Mouse (Mus musculus) kidney, adult 2 months (tissue): Measurements from ENCODE around the gene Copz2.

Experiments
- CTCF ChIP-seq: fragments of 200-500 bp; conservative IDR thresholded peaks from 2 replicates; pipeline ENCODE4 v1.5.1; 2011; ENCODE audit warnings: low read depth, mild to moderate bottlenecking, control low read depth, low read length, moderate library complexity, mixed read lengths; ENCODE audit not compliant: insufficient read depth, insufficient read length
- POLR2A ChIP-seq: fragments of 200-500 bp; IDR thresholded peaks from one replicate; pipeline ENCODE4 v1.6.1; 2011; ENCODE audit warnings: low read depth, low read length, control low read depth

DNA sequence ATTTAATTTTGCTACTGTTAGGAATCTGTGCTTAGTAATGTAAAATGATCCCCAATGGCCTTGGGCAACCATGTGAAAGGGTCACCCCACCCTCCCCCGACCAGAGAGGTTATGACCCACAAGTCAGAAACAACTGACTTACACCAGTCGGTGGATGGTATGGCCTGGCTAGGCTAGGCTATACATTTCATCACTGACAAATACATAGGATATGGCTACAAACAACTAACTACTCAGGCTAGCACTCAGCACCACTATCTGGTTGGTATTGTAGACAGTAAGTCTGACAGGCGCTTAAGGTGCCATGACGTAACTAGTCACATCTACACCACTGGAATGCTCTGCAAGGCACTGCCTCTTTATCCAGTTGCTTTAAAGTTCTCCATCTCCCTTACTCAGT lies 36.2 kb upstream of the Copz2 start:
- TF ChIP-seq CTCF (no peak), POLR2A (no peak)
